Mouse (Mus musculus): ENCODE measurements at regions not wholly inside any gene's neighbourhood (a gene's known extent, or its start where the extent isn't known, plus 50 kb on each side); places are given as distances from the start of the nearest gene placed in this dataset.

GRCm38 (mm10) chr16:63351511-63352125 is 497.5 kb downstream of the Pros1 start:
- DNase-seq: no peak

GRCm38 (mm10) chr16:63369868-63370267 is 494.1 kb downstream of the Epha3 start:
- no peak for DNase-seq

- DNase-seq: no peak
Measured at GRCm38 (mm10) chr16:63371275-63371674, 492.7 kb downstream of the Epha3 start.

- no peak for DNase-seq
Measured at GRCm38 (mm10) chr16:63404976-63405375, 459.0 kb downstream of the Epha3 start.

- DNase-seq: no peak
Measured at GRCm38 (mm10) chr16:63412656-63413055, 451.3 kb downstream of the Epha3 start.

- no peak for DNase-seq
Measured at GRCm38 (mm10) chr16:63452301-63452700, 411.7 kb downstream of the Epha3 start.

GRCm38 (mm10) chr16:63466615-63467014 is 397.4 kb downstream of the Epha3 start:
- no peak for DNase-seq

GRCm38 (mm10) chr16:63468851-63469250 is 395.1 kb downstream of the Epha3 start:
- DNase-seq: no peak

All from adrenal gland, postnatal 10 days (tissue).